Mouse (Mus musculus): ENCODE measurements around the gene Triap1.

DNA sequence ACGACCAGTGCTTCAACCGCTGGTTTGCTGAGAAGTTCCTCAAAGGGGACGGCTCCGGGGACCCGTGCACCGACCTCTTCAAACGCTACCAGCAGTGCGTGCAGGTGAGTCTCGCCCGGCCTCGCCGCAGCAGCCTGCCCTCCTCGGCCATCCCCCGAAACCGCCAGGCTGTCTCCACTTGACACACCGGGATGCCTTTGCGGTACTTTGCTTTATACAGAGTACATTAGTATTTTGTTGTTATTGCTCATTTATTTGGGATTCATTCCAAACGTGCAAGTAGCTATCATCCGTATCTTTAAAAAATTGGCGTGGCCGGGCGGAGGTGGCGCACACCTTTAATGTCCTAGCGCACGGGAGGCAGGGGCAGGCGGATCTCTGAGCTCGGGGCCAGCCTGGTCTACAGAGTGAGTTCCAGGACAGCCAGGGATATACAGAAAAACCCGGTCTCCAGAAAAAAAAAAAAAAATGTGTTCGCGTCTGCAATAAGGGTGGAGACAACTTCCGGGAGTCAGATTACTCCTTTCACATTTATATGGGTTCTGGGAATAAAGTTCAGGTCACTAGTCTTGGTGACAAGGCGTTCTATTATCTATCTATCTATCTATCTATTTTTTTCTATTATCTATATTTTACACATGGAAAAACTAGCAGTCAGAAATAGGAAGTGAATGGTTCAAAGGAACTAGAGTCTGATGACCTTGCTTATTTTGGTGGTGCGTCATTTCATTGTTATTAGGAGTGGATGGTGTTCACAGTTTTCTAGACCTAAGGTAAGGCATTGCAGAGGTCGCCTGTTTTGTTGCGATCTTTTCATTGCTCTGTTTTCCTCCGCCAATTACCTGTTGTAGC is 515 bp downstream of the Triap1 start:
- no peak for TF ChIP-seq CTCF (IDR thresholded peaks at IDR 0.05; ENCODE audit: borderline replicate concordance, insufficient read depth, low read depth, low read length)
- TF ChIP-seq POLR2A (IDR thresholded peaks at IDR 0.05; ENCODE audit: borderline replicate concordance, insufficient read depth, low read length): no peak
